Mouse (Mus musculus): ENCODE measurements around the gene Rdh7. TPM values are rescaled to one million over a fixed set of nuclear protein-coding genes. Genes with fewer than 3 reads are reported as not detected.

The Rdh7 gene
- total RNA-seq (2023) = not detected

GRCm38 (mm10) chr10:127888605-127889004 is at the start of gene Rdh7:
TSS of gene Rdh7 (minus strand) at chr10:127888817.

GRCm38 (mm10) chr10:127898218-127898617 is 9.6 kb upstream of the Rdh7 start, which contains the start of gene Sdr9c7:
TSS of gene Sdr9c7 (plus strand) at chr10:127898518.

GRCm38 (mm10) chr10:127866232-127866631 is 22.4 kb downstream of the Rdh7 start, which contains the start of gene Rdh16f2:
TSS of gene Rdh16f2 (plus strand) at chr10:127866474.

GRCm38 (mm10) chr10:127849628-127850027 is 39.0 kb downstream of the Rdh7 start, which contains the start of gene Rdh19:
TSS of gene Rdh19 (plus strand) at chr10:127849928.

Other genes starting within 250 kb of the Rdh7 start
- gene Stat6, start 245.8 kb downstream of the Rdh7 start, total RNA-seq (2023) = 100 to 1,000 TPM; 214 to 227 TPM
- 10 to 100 TPM in 1 of 2 experiments, 1 to 10 TPM in 1; 8.5 to 10.1 TPM for gene Nemp1, start 221.9 kb downstream of the Rdh7 start, total RNA-seq (2023)
- gene Nab2, start 220.2 kb downstream of the Rdh7 start, total RNA-seq (2023) = 1 to 10 TPM in 1 of 2 experiments, under 1 TPM in 1; 0.58 to 2.0 TPM
- gene Myo1a, start 183.6 kb downstream of the Rdh7 start, total RNA-seq (2023) = under 1 TPM; 0.27 to 0.42 TPM
- 1 to 10 TPM in 1 of 2 experiments, under 1 TPM in 1; 0.60 to 1.5 TPM for gene Tac2, start 164.3 kb downstream of the Rdh7 start, total RNA-seq (2023)
- 10 to 100 TPM; 17.7 to 17.8 TPM for gene Zbtb39, start 149.3 kb downstream of the Rdh7 start, total RNA-seq (2023)
- under 1 TPM; 0.15 to 0.22 TPM for gene Gpr182, start 137.1 kb downstream of the Rdh7 start, total RNA-seq (2023)
- under 1 TPM; 0.20 to 0.75 TPM for gene Rdh1, start 129.1 kb downstream of the Rdh7 start, total RNA-seq (2023)
- not detected for gene Rdh16f1, start 129.0 kb downstream of the Rdh7 start, total RNA-seq (2023)
- gene Rdh9, start 112.4 kb downstream of the Rdh7 start, total RNA-seq (2023) = under 1 TPM; 0.42 to 0.44 TPM
- gene Rdh16, start 87.7 kb downstream of the Rdh7 start, total RNA-seq (2023) = under 1 TPM; 0.18 to 0.24 TPM
- gene Rdh19, start 38.9 kb downstream of the Rdh7 start, total RNA-seq (2023) = not detected
- not detected for gene Rdh16f2, start 22.3 kb downstream of the Rdh7 start, total RNA-seq (2023)
- gene Sdr9c7, start 9.7 kb upstream of the Rdh7 start, total RNA-seq (2023) = not detected
- not detected for gene Hsd17b6, start 118.8 kb upstream of the Rdh7 start, total RNA-seq (2023)
- 10 to 100 TPM; 22.9 to 23.7 TPM for gene Prim1, start 126.4 kb upstream of the Rdh7 start, total RNA-seq (2023)
- 100 to 1,000 TPM; 305 to 359 TPM for gene Naca, start 146.8 kb upstream of the Rdh7 start, total RNA-seq (2023)
- gene Ptges3, start 170.1 kb upstream of the Rdh7 start, total RNA-seq (2023) = 10 to 100 TPM; 58.1 to 76.4 TPM
- 100 to 1,000 TPM; 522 to 523 TPM for gene Atp5b, start 194.5 kb upstream of the Rdh7 start, total RNA-seq (2023)
- gene Baz2a, start 202.8 kb upstream of the Rdh7 start, total RNA-seq (2023) = 10 to 100 TPM; 91.5 to 96.1 TPM